Mouse (Mus musculus): ENCODE measurements around the gene Gm26566. TPM values are rescaled to one million over a fixed set of nuclear protein-coding genes. Genes with fewer than 3 reads are reported as not detected.

The Gm26566 gene
- polyA plus RNA-seq (2014; fragmentation: Illumina TruSeq; extraction: RNeasy Lipid Tissue Mini Kit (QIAGEN cat#74804); ENCODE audit: low replicate concordance), result not detected

GRCm38 (mm10) chr4:88721791-88722721, at the start of gene Gm26566, which contains the start of gene Klhl9:
TSS of gene Gm26566 (plus strand) at chr4:88721805.
TSS of gene Klhl9 (minus strand) at chr4:88722465.

DNA sequence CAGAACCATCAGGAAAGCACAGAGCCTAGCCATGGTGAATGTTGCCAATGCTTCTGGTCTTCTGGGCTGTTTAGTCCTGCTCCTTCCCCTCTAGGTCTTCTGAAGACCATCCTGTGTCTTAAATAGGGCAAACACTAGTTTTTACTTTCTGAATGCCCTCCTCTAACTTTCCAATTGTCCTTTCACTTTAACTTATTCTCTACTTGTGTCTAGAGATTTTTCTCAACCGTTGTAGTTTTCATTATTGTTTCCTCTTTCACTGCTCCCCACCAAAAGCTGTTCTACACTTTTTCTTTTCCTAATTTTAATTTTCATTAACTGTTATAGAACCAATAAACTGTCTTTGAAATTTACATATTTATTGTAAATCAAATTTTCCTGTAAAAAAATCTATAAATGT, 44.8 kb upstream of the Gm26566 start, which contains the start of gene Ifna16:
TSS of gene Ifna16 (minus strand) at position 101 of the 400 bp plus-strand sequence.

GRCm38 (mm10) chr4:88683812-88684211, 37.8 kb upstream of the Gm26566 start, which contains the start of gene Ifna2:
TSS of gene Ifna2 (minus strand) at chr4:88683912.

DNA sequence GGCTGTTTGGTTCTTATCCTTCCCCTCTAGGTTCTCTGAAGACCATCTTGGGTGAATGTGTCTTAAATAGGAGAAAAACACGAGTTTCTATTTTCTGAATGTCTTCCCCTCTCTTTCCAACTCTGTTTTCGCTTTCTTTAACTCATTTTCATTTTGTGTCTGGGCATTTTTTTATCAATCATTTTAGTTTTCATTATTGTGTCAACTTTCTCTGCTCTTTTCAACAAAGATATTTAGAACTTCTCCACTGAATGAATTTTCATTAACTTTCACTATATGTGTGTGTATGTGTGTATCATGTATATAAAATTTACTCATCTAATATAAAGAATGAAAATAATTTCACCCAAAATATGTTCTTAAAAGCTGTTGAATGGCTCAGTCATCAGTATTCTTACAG, 30.3 kb upstream of the Gm26566 start, which contains the start of gene Ifnab:
TSS of gene Ifnab (minus strand) at position 101 of the 400 bp plus-strand sequence.

DNA sequence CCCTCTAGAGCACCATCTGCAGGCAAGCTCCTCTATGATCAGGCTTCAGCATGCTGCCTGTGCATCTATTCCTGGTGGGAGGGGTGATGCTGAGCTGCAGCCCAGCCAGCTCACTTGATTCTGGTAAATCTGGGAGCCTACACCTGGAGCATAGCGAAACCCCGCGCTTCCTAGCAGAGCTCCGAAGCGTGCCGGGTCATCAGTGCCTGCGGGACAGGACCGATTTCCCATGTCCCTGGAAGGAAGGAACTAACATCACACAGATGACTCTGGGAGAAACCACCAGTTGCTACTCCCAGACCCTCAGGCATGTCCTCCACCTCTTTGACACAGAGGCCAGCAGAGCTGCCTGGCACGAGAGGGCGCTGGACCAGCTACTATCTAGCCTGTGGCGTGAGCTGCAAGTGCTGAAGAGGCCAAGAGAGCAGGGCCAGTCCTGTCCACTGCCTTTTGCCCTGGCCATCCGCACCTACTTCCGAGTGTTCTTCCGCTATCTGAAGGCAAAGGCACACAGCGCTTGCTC, 33.3 kb downstream of the Gm26566 start, which contains the start of gene Gm13271:
TSS of gene Gm13271 (plus strand) at position 51 of the 523 bp plus-strand sequence.

GRCm38 (mm10) chr4:88759610-88760268, 38.1 kb downstream of the Gm26566 start, which contains the start of gene Gm13283:
TSS of gene Gm13283 (plus strand) at chr4:88760119.

Other genes with a start within 250 kb of the Gm26566 start
- gene Ifnb1, start 199.0 kb upstream of the Gm26566 start, polyA plus RNA-seq (2014; fragmentation: Illumina TruSeq; extraction: RNeasy Lipid Tissue Mini Kit (QIAGEN cat#74804); ENCODE audit: low replicate concordance), result not detected
- gene Ifna15, start 163.6 kb upstream of the Gm26566 start, polyA plus RNA-seq (2014; fragmentation: Illumina TruSeq; extraction: RNeasy Lipid Tissue Mini Kit (QIAGEN cat#74804); ENCODE audit: low replicate concordance), result not detected
- gene Ifna14, start 150.0 kb upstream of the Gm26566 start, polyA plus RNA-seq (2014; fragmentation: Illumina TruSeq; extraction: RNeasy Lipid Tissue Mini Kit (QIAGEN cat#74804); ENCODE audit: low replicate concordance), result not detected
- not detected for gene Ifna9, start 129.4 kb upstream of the Gm26566 start, polyA plus RNA-seq (2014; fragmentation: Illumina TruSeq; extraction: RNeasy Lipid Tissue Mini Kit (QIAGEN cat#74804); ENCODE audit: low replicate concordance)
- not detected for gene Ifna12, start 118.4 kb upstream of the Gm26566 start, polyA plus RNA-seq (2014; fragmentation: Illumina TruSeq; extraction: RNeasy Lipid Tissue Mini Kit (QIAGEN cat#74804); ENCODE audit: low replicate concordance)
- gene C87499, start 87.4 kb upstream of the Gm26566 start, polyA plus RNA-seq (2014; fragmentation: Illumina TruSeq; extraction: RNeasy Lipid Tissue Mini Kit (QIAGEN cat#74804); ENCODE audit: low replicate concordance), result not detected
- gene Ifna13, start 77.3 kb upstream of the Gm26566 start, polyA plus RNA-seq (2014; fragmentation: Illumina TruSeq; extraction: RNeasy Lipid Tissue Mini Kit (QIAGEN cat#74804); ENCODE audit: low replicate concordance), result not detected
- gene Ifna16, start 44.9 kb upstream of the Gm26566 start, polyA plus RNA-seq (2014; fragmentation: Illumina TruSeq; extraction: RNeasy Lipid Tissue Mini Kit (QIAGEN cat#74804); ENCODE audit: low replicate concordance), result not detected
- not detected for gene Ifna2, start 37.9 kb upstream of the Gm26566 start, polyA plus RNA-seq (2014; fragmentation: Illumina TruSeq; extraction: RNeasy Lipid Tissue Mini Kit (QIAGEN cat#74804); ENCODE audit: low replicate concordance)
- gene Ifnab, start 30.4 kb upstream of the Gm26566 start, polyA plus RNA-seq (2014; fragmentation: Illumina TruSeq; extraction: RNeasy Lipid Tissue Mini Kit (QIAGEN cat#74804); ENCODE audit: low replicate concordance), result not detected
- gene Klhl9, start 660 bp downstream of the Gm26566 start, polyA plus RNA-seq (2014; fragmentation: Illumina TruSeq; extraction: RNeasy Lipid Tissue Mini Kit (QIAGEN cat#74804); ENCODE audit: low replicate concordance), result 117 TPM
- not detected for gene Gm13271, start 33.1 kb downstream of the Gm26566 start, polyA plus RNA-seq (2014; fragmentation: Illumina TruSeq; extraction: RNeasy Lipid Tissue Mini Kit (QIAGEN cat#74804); ENCODE audit: low replicate concordance)
- not detected for gene Gm13283, start 38.3 kb downstream of the Gm26566 start, polyA plus RNA-seq (2014; fragmentation: Illumina TruSeq; extraction: RNeasy Lipid Tissue Mini Kit (QIAGEN cat#74804); ENCODE audit: low replicate concordance)
- not detected for gene Gm13290, start 52.0 kb downstream of the Gm26566 start, polyA plus RNA-seq (2014; fragmentation: Illumina TruSeq; extraction: RNeasy Lipid Tissue Mini Kit (QIAGEN cat#74804); ENCODE audit: low replicate concordance)
- gene Gm13289, start 55.1 kb downstream of the Gm26566 start, polyA plus RNA-seq (2014; fragmentation: Illumina TruSeq; extraction: RNeasy Lipid Tissue Mini Kit (QIAGEN cat#74804); ENCODE audit: low replicate concordance), result not detected
- gene Gm13272, start 58.0 kb downstream of the Gm26566 start, polyA plus RNA-seq (2014; fragmentation: Illumina TruSeq; extraction: RNeasy Lipid Tissue Mini Kit (QIAGEN cat#74804); ENCODE audit: low replicate concordance), result not detected
- gene Ifnz, start 60.3 kb downstream of the Gm26566 start, polyA plus RNA-seq (2014; fragmentation: Illumina TruSeq; extraction: RNeasy Lipid Tissue Mini Kit (QIAGEN cat#74804); ENCODE audit: low replicate concordance), result not detected
- not detected for gene Gm13276, start 63.9 kb downstream of the Gm26566 start, polyA plus RNA-seq (2014; fragmentation: Illumina TruSeq; extraction: RNeasy Lipid Tissue Mini Kit (QIAGEN cat#74804); ENCODE audit: low replicate concordance)
- not detected for gene Gm13277, start 66.8 kb downstream of the Gm26566 start, polyA plus RNA-seq (2014; fragmentation: Illumina TruSeq; extraction: RNeasy Lipid Tissue Mini Kit (QIAGEN cat#74804); ENCODE audit: low replicate concordance)
- not detected for gene Gm13278, start 69.7 kb downstream of the Gm26566 start, polyA plus RNA-seq (2014; fragmentation: Illumina TruSeq; extraction: RNeasy Lipid Tissue Mini Kit (QIAGEN cat#74804); ENCODE audit: low replicate concordance)
- not detected for gene Gm13275, start 72.7 kb downstream of the Gm26566 start, polyA plus RNA-seq (2014; fragmentation: Illumina TruSeq; extraction: RNeasy Lipid Tissue Mini Kit (QIAGEN cat#74804); ENCODE audit: low replicate concordance)
- gene Gm13279, start 75.6 kb downstream of the Gm26566 start, polyA plus RNA-seq (2014; fragmentation: Illumina TruSeq; extraction: RNeasy Lipid Tissue Mini Kit (QIAGEN cat#74804); ENCODE audit: low replicate concordance), result not detected
- not detected for gene Gm13285, start 77.9 kb downstream of the Gm26566 start, polyA plus RNA-seq (2014; fragmentation: Illumina TruSeq; extraction: RNeasy Lipid Tissue Mini Kit (QIAGEN cat#74804); ENCODE audit: low replicate concordance)
- gene Gm13287, start 81.4 kb downstream of the Gm26566 start, polyA plus RNA-seq (2014; fragmentation: Illumina TruSeq; extraction: RNeasy Lipid Tissue Mini Kit (QIAGEN cat#74804); ENCODE audit: low replicate concordance), result not detected
- gene Gm13288, start 83.7 kb downstream of the Gm26566 start, polyA plus RNA-seq (2014; fragmentation: Illumina TruSeq; extraction: RNeasy Lipid Tissue Mini Kit (QIAGEN cat#74804); ENCODE audit: low replicate concordance), result not detected
- gene Ifna7, start 94.4 kb downstream of the Gm26566 start, polyA plus RNA-seq (2014; fragmentation: Illumina TruSeq; extraction: RNeasy Lipid Tissue Mini Kit (QIAGEN cat#74804); ENCODE audit: low replicate concordance), result not detected
- gene Ifna11, start 98.2 kb downstream of the Gm26566 start, polyA plus RNA-seq (2014; fragmentation: Illumina TruSeq; extraction: RNeasy Lipid Tissue Mini Kit (QIAGEN cat#74804); ENCODE audit: low replicate concordance), result not detected
- not detected for gene Ifna6, start 105.6 kb downstream of the Gm26566 start, polyA plus RNA-seq (2014; fragmentation: Illumina TruSeq; extraction: RNeasy Lipid Tissue Mini Kit (QIAGEN cat#74804); ENCODE audit: low replicate concordance)
- not detected for gene Ifna5, start 113.7 kb downstream of the Gm26566 start, polyA plus RNA-seq (2014; fragmentation: Illumina TruSeq; extraction: RNeasy Lipid Tissue Mini Kit (QIAGEN cat#74804); ENCODE audit: low replicate concordance)
- gene Ifna4, start 120.1 kb downstream of the Gm26566 start, polyA plus RNA-seq (2014; fragmentation: Illumina TruSeq; extraction: RNeasy Lipid Tissue Mini Kit (QIAGEN cat#74804); ENCODE audit: low replicate concordance), result not detected
- gene Ifna1, start 128.3 kb downstream of the Gm26566 start, polyA plus RNA-seq (2014; fragmentation: Illumina TruSeq; extraction: RNeasy Lipid Tissue Mini Kit (QIAGEN cat#74804); ENCODE audit: low replicate concordance), result not detected
- gene Ifne, start 158.4 kb downstream of the Gm26566 start, polyA plus RNA-seq (2014; fragmentation: Illumina TruSeq; extraction: RNeasy Lipid Tissue Mini Kit (QIAGEN cat#74804); ENCODE audit: low replicate concordance), result not detected

Data from small intestine, adult 10 weeks (tissue).